Mouse (Mus musculus): Measurements from ENCODE around the gene Paqr8.

Paqr8 gene

DNA sequence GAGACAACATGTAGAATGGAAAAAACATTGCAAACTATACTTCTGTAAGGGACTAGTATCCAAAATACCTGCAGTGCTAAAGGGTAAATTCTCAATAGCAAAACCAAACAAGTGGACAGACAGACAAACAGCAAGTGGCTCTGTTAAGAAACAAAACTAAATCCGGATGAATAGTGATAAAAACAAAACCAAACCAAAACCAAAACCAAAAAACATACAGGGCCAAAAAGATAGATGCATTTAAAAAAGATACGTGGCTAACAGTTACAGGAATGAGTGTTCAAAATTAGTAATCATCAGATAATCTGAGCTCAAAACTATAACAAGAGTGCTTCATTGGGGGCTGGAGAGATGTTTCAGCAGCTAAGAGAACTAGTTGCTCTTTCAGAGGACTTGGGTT lies 79.2 kb downstream of the Paqr8 start:
- in situ Hi-C loops (cut with MboI, MseI), result no loop called here

DNA sequence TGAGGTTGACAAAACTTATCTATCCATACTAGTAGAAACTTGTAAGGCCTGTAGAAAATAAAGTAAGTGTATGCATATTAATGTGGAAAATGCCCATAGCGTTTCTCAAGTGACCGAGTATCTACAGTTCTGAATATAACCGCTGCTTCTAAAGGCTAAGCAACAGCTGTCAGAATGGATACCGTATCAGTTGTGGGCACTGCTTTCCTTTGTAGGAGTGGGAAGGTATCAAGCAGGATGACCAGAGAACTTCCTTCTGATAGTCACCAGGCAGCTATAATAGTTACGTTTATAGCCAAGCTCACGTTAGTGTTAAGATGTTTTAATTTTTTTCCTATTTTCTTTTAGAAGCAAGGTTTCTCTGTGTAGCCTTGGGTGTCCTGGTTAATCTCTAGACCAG lies 83.0 kb downstream of the Paqr8 start:
- in situ Hi-C loops (cut with MboI, MseI), result no loop called here

DNA sequence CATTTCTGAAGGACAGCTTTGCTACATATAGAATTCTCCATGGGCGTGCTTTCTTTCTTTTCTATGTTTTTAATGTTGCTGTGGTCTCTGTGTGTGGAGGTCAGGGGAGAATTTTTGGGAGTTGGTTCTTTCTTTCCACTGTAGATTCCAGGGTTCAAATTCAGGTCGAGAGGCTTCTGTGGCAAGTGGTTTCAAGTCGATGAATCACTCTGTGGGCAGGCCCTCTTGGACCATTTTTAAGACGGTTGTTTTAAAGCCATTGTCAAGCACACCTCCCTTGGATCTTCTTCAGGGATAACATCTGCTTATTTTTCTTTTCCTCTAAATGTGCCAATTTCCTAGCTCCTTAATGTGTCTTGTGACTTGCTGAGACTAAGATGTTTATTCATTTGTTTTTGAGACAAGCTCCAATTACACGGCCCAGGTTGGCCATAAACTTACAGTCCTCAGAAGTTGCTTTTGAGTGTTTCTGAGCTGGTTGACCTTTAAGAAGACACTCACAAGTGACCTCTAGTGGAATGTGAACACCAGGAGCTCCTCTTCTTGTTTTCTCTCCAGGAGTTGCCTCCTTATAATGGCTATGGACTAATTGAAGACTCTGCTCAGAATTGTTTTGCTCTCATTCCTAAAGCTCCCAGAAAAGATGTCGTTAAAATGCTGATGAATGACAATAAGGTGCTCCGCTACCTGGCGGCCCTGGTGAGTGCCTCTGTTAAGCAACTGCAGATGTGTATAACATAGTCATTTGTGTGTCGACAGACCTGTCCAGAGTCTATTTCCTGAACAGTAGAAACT lies 84.1 kb downstream of the Paqr8 start:
- in situ Hi-C loops (cut with MboI, MseI), result loop anchor here (5.0 kb wide), 1 partner anchor 58 kb away; no protein-coding TSS in a partner anchor

DNA sequence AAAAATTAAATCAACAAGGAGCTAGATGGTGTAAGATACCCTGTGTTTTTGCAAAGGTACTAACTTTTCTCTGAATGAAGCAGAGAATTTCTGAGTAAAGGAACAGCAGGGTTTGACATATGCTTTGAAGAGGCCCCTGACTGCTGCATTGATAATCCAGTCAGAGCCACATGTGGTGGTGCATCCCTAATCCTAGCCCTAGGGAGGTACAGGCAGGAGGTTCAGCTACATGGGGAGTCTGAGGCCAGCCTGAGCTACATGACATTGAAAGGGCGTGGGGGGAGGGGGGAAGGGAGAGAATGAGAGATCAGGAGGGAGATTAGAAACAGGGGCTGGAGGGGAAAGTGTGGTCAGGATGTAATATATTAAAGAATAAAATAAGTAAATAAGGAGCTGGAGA lies 90.1 kb downstream of the Paqr8 start:
- in situ Hi-C loops (cut with MboI, MseI), result no loop called here

DNA sequence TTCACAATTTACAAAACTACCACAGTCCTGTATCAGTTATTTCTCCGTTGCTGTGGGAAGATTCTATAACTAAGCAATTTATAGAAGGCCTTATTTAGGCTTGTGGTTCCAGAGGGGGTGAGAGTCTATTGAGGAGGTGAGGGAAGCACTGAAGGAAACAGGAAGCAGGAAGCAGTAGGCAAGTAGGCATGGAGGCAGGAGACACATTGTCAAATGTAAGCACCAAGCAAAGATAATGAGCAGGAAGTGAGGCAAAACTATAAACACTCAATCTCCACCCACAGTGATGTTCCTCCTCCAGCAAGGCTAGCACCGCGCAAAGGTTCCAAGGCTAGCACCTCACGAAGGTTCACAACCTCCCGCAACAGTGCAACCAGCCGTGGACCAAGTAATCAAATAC lies 91.4 kb downstream of the Paqr8 start:
- in situ Hi-C loops (cut with MboI, MseI), result no loop called here

DNA sequence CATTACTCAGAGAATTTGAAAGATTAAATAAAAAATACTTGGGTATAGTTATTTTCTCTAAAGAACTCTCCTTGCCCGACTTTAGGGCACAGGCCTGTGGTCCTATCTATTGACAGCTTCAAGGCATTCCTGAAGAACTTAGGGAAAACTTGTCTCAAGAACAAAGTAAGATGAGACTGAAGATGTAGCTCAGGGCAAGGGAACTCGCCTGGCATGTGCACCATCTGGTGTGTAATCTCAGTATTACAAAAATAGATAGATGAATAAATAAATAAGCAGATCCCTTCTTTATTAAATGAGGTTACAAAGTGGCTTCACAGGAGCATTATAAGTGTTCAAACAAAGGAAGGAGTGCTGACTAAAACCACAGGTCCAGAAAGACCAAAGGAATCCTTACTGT lies 93.7 kb downstream of the Paqr8 start:
- in situ Hi-C loops (cut with MboI, MseI), result no loop called here

DNA sequence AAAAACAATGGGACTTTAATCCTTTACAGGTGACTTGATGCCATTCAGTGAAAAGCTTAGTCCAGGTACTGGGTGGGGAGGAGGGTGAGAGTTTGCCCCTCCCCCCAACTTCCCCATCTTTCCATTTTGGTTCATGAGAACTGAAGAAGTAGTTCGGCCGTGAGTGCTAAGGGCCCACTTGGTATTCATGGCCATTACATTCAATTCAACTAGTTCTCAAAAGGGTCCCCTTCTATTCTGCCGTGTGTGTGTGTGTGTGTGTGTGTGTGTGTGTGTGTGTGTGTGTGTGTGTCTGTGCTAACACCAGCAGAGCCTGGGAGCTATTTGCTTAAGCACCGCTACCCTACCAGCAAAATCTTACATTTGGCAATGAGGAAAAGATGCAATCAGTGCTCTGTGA lies 94.2 kb downstream of the Paqr8 start:
- in situ Hi-C loops (cut with MboI, MseI), result no loop called here

DNA sequence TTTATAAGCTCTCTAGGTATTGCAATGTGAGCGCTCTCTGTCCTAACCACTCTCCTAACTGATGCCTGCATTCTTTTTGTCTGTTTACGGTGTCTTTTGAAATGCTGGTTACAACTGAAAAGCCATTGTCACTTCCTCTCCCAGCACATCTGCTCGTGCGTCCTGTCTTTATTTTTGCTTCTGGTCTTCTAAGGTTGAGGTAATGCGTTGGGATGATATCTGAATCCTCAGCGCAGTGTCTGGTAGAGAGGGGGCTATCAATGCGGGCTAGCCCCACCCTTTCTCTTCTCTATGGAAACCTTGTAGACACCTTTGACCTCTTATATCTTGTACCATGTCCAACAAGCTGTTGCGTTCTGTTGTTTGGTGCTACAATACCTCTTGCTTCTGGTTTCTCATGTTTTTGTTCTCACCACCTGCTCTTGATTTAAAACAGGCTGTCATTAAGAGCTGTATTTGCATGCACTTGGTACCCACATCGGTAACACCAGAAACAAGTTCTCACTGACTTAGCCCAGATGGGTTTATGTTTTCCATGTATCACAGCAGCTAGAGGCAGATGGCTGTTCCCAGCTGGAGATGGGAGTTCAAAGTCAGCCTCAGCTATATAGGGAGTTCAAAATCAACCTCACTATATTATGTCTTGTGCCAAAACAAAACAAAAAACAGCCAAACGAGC lies 96.1 kb downstream of the Paqr8 start:
- in situ Hi-C loops (cut with MboI, MseI), result no loop called here
